Mouse (Mus musculus): ENCODE measurements around the gene Elovl7. TPM values are rescaled to one million over a fixed set of nuclear protein-coding genes. Genes with fewer than 3 reads are reported as not detected.

The Elovl7 gene
- total RNA-seq (2023), result 7.1 and 7.6 TPM in 2 replicates

GRCm38 (mm10) chr13:108214081-108214484 is at the start of gene Elovl7:
TSS of gene Elovl7 (plus strand) at chr13:108214404.

GRCm38 (mm10) chr13:108315702-108316486 is 101.7 kb downstream of the Elovl7 start, which contains the start of gene Depdc1b:
TSS of gene Depdc1b (plus strand) at chr13:108316332.

Other genes starting within 250 kb of the Elovl7 start
- gene Smim15, start 170.0 kb upstream of the Elovl7 start, total RNA-seq (2023), result 17.5 and 22.5 TPM in 2 replicates
- 1.8 and 2.2 TPM in 2 replicates for gene Ndufaf2, start 55.8 kb upstream of the Elovl7 start, total RNA-seq (2023)
- gene Ercc8, start 55.7 kb upstream of the Elovl7 start, total RNA-seq (2023), result 5.9 and 6.7 TPM in 2 replicates
- gene Depdc1b, start 101.9 kb downstream of the Elovl7 start, total RNA-seq (2023), result 38.8 and 47.2 TPM in 2 replicates
- 17.4 and 27.7 TPM in 2 replicates for gene Pde4d, start 235.5 kb downstream of the Elovl7 start, total RNA-seq (2023)